Mouse (Mus musculus) lung, postnatal 0 days (tissue): Measurements from ENCODE around the gene Nudt12.

Experiments
- CTCF ChIP-seq: IDR thresholded peaks from 2 replicates; pipeline ENCODE4 v1.5.1; 2016; ENCODE audit warnings: antibody characterized with exemption, mild to moderate bottlenecking
- EP300 ChIP-seq: IDR thresholded peaks from 2 replicates; pipeline ENCODE4 v1.6.1; 2016; ENCODE audit warnings: antibody characterized with exemption, mild to moderate bottlenecking, control low read depth

DNA sequence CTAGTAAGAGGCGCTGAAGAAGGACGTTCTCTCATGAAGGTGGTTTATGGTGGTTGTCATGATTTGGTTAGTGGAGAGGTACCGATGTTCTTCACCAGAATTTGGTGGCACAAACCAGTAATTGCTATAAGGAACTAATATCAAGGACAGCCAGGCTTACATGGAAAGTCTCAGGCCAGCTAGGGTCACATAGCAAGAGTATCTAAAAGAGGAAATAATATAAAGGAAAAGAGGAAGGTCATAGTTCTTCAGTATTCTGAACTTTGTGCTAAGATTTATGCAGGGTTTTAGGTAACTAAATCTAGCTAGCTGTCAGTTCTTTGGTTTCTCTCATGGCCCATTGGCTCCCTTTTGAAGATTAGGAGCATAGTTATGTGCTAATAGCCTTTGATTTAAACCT lies 20.3 kb upstream of the Nudt12 start:
- TF ChIP-seq EP300 (no peak), CTCF (no peak)
